Mouse (Mus musculus): ENCODE results near the gene Tenm4.

DNA sequence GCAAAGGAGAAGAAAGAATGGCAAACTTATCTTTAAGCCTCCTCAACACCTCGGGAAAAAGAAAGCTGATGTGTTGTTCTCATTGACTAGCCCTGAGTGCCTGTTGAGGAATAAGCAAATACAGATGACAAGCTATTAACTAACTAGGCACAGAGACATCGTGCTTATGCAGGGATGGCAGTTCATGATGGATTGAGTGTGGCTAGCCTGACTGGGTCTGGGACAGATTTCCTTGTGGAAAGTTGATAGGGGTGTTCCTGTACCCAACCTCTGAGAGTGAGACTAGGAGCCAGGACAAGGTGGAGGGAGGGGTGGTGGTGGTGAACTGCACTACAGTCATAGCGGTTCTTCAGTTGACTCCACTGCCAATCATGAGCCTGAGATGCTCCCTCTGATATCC, 192.3 kb downstream of the Tenm4 start:
- no peak for TF ChIP-seq CTCF (IDR thresholded peaks at IDR 0.05 in 2 of 3, conservative IDR thresholded peaks at IDR 0.05 in 1 of 3; ENCODE audit: control insufficient read depth in 1 of 3, insufficient read depth in 1 of 3, low read depth in 2 of 3, low read length in 3 of 3, poor library complexity in 1 of 3, severe bottlenecking in 1 of 3)
- no peak for TF ChIP-seq ETS1 (IDR thresholded peaks at IDR 0.05; ENCODE audit: low read depth, low read length)
- no peak for TF ChIP-seq KAT2A (conservative IDR thresholded peaks at IDR 0.05; ENCODE audit: low read depth, low read length)
- no peak for TF ChIP-seq POLR2A (IDR thresholded peaks at IDR 0.05; ENCODE audit: control insufficient read depth in 1 of 2, insufficient read depth in 1 of 2, low read depth in 1 of 2, low read length in 2 of 2, poor library complexity in 1 of 2)
- no peak for TF ChIP-seq MAZ (IDR thresholded peaks at IDR 0.05; ENCODE audit: low read depth, low read length)
- TF ChIP-seq RAD21 (IDR thresholded peaks at IDR 0.05; ENCODE audit: low read depth, low read length) = no peak
